Mouse (Mus musculus): ENCODE measurements around the gene Igsf6. TPM values are rescaled to one million over a fixed set of nuclear protein-coding genes. Genes with fewer than 3 reads are reported as not detected.

Gene Igsf6
- 8.4 and 10.2 TPM in 2 replicates for polyA plus RNA-seq (2014; fragmentation: Nextera tagmentation; extraction: Ambion mirVana)

- no peaks in the 10 kb centered on the region for H3K9me3 ChIP-seq (ENCODE audit: control insufficient read depth, low read length)
- no peak within 1 kb of the TSS; the same call in 1 of the 2 replicates for H3K27ac ChIP-seq (ENCODE audit: low read depth, low read length)
- H3K27me3 ChIP-seq (replicated peaks; ENCODE audit: control insufficient read depth, insufficient read depth, low read length), result no peaks in the 10 kb centered on the region
- ATAC-seq (replicated peaks; ENCODE audit: low FRiP score) (no peak), DNase-seq (ENCODE audit: low spot score) (no peak)
- peaks cover 18% of the 10 kb centered on the region for H3K36me3 ChIP-seq (ENCODE audit: control insufficient read depth, insufficient read depth, low read length)
- H3K4me3 ChIP-seq (ENCODE audit: low read depth, low read length), result no peak within 1 kb of the TSS
- 58% methylated on average over 11 of the region's 11 CpGs for WGBS
- no peak within 1 kb of the TSS for H3K4me2 ChIP-seq
- no peak within 1 kb of the TSS for H3K9ac ChIP-seq (ENCODE audit: low read depth, low read length)
- H3K4me1 ChIP-seq (replicated peaks; ENCODE audit: control insufficient read depth, insufficient read depth, low read length), result no peaks in the 10 kb centered on the region
Observed at GRCm38 (mm10) chr7:121074281-121074680, at the start of gene Igsf6. TSS of gene Igsf6 (minus strand) at chr7:121074572.

DNA sequence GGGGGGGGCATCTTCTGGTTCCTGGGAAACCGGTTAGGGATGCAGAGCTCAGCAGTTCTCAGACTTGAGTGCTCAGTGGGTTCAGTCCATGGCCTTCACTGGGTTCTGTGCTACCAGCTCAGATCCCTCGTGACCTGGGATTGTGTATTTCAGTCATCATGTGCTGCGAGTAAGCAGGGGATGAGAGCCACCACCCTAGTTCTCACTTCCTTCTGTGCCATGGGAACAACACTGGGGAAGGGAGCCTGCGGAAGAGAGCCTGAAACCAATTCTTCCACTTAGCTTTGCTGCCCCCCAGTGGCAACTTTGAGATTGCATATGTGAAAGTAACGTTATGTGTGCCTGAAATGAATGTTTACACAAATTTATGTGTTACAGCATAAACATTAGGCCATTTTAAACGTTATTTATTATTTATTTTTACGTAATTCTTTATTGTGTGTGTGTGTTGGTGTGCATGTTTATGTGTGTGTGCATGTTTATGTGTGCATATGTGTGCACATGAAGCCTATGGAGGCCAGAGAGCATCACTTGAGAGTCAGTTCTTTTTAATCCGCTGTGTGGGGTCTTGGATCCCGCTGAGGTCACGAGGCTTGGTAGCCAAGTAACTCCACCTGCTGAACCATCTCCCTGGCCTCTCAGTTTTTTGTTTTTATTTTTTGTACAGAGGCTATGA, 45.9 kb upstream of the Igsf6 start:
- Histone ChIP-seq H3K27me3 (replicated peaks; ENCODE audit: control insufficient read depth, insufficient read depth, low read length) (no peaks in the 10 kb centered on the region), H3K4me1 (replicated peaks; ENCODE audit: control insufficient read depth, insufficient read depth, low read length) (no peaks in the 10 kb centered on the region), H3K4me3 (ENCODE audit: low read depth, low read length) (no peak overlapping the region), H3K36me3 (ENCODE audit: control insufficient read depth, insufficient read depth, low read length) (no peaks in the 10 kb centered on the region), H3K9me3 (ENCODE audit: control insufficient read depth, low read length) (no peaks in the 10 kb centered on the region), H3K27ac (ENCODE audit: low read depth, low read length) (no peak overlapping the region), H3K9ac (ENCODE audit: low read depth, low read length) (no peak overlapping the region), H3K4me2 (no peak overlapping the region)
- 11% methylated on average over 10 of the region's 10 CpGs for WGBS
- DNase-seq (ENCODE audit: low spot score) (peak; percentile 67), ATAC-seq (replicated peaks; ENCODE audit: low FRiP score) (peak; percentile 43)

DNA sequence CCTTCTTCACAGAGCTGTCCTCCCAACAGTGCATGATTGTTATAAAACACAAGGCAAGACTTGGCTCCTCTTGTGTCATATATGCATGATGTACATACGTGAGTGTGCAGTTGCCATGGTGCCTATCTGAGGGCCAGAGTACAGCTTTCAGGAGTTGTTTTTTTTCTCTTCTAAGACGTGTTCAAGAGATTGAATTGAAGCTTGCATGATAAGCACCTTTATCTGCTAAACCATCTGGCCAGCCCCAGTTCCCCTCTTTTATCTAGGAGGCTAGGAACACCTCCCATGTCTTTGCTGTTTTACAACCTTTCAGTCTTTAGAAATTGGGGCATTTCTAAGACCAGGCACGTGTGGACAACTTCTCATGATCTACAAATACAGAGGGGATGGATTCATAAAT, 37.4 kb upstream of the Igsf6 start:
- Histone ChIP-seq H3K4me3 (ENCODE audit: low read depth, low read length) (no peak overlapping the region), H3K27me3 (replicated peaks; ENCODE audit: control insufficient read depth, insufficient read depth, low read length) (no peaks in the 10 kb centered on the region), H3K9me3 (ENCODE audit: control insufficient read depth, low read length) (no peaks in the 10 kb centered on the region), H3K27ac (ENCODE audit: low read depth, low read length) (no peak overlapping the region), H3K36me3 (ENCODE audit: control insufficient read depth, insufficient read depth, low read length) (no peaks in the 10 kb centered on the region), H3K4me1 (replicated peaks; ENCODE audit: control insufficient read depth, insufficient read depth, low read length) (no peaks in the 10 kb centered on the region), H3K9ac (ENCODE audit: low read depth, low read length) (no peak overlapping the region), H3K4me2 (no peak overlapping the region)
- ATAC-seq (replicated peaks; ENCODE audit: low FRiP score) (peak; percentile 61), DNase-seq (ENCODE audit: low spot score) (no peak)
- WGBS, result 39% methylated on average over 3 of the region's 3 CpGs

GRCm38 (mm10) chr7:121111321-121111720, 36.9 kb upstream of the Igsf6 start:
- no peak for ATAC-seq (replicated peaks; ENCODE audit: low FRiP score)
- no peak overlapping the region for H3K9ac ChIP-seq (ENCODE audit: low read depth, low read length)
- H3K27me3 ChIP-seq (replicated peaks; ENCODE audit: control insufficient read depth, insufficient read depth, low read length), result no peaks in the 10 kb centered on the region
- H3K4me1 ChIP-seq (replicated peaks; ENCODE audit: control insufficient read depth, insufficient read depth, low read length), result no peaks in the 10 kb centered on the region
- no peak overlapping the region for H3K4me2 ChIP-seq
- no peak overlapping the region for H3K27ac ChIP-seq (ENCODE audit: low read depth, low read length)
- no peak overlapping the region for H3K4me3 ChIP-seq (ENCODE audit: low read depth, low read length)
- DNase-seq (ENCODE audit: low spot score), result no peak
- WGBS, result 50% methylated on average over 3 of the region's 3 CpGs
- H3K9me3 ChIP-seq (ENCODE audit: control insufficient read depth, low read length), result no peaks in the 10 kb centered on the region
- H3K36me3 ChIP-seq (ENCODE audit: control insufficient read depth, insufficient read depth, low read length), result no peaks in the 10 kb centered on the region

- no peak for DNase-seq (ENCODE audit: low spot score)
- Histone ChIP-seq H3K9ac (ENCODE audit: low read depth, low read length) (no peak overlapping the region), H3K27ac (ENCODE audit: low read depth, low read length) (no peak overlapping the region), H3K36me3 (ENCODE audit: control insufficient read depth, insufficient read depth, low read length) (no peaks in the 10 kb centered on the region), H3K4me3 (ENCODE audit: low read depth, low read length) (no peak overlapping the region), H3K9me3 (ENCODE audit: control insufficient read depth, low read length) (no peaks in the 10 kb centered on the region), H3K27me3 (replicated peaks; ENCODE audit: control insufficient read depth, insufficient read depth, low read length) (no peaks in the 10 kb centered on the region), H3K4me1 (replicated peaks; ENCODE audit: control insufficient read depth, insufficient read depth, low read length) (no peaks in the 10 kb centered on the region), H3K4me2 (no peak overlapping the region)
- WGBS, result 80% methylated on average over 3 of the region's 3 CpGs
- no peak for ATAC-seq (replicated peaks; ENCODE audit: low FRiP score)
Observed at GRCm38 (mm10) chr7:121107851-121108250, 33.5 kb upstream of the Igsf6 start.

DNA sequence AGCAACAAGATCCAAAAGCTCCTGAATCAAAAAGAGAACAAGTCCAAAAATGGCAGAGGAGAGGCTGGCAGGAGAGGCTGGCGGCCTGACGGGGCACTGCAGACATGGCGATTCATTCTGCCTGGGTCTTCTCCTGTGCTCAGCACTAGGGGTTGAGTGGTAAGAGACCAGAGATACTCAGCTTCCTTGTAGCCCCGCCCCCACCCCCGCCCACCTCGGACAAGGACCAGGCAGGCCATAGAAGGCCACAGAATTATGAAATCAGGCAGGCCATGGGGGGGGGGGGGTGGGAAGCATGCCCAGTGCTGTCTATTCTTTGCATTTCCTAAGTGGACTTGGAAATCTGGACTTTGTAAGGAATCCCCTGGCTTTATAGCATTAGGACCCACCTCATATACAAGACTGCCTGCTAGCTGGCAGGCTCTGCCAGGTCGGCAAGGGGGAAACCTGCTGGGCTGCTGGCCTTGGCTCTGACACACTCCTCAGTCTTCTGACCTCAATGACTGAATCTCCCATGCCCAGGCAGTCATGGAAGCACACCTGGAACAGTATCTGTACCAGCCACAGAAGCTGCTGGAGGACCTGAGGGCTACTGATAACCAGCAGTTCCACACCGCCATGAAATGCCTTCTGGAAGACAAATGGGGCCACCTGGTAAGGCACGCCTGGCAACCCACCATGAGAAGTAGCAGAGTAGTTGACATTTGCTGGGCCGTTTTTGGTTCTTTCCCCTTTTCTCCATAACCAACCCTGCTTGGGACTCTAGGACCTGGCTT, 24.4 kb upstream of the Igsf6 start:
- H3K27ac ChIP-seq (ENCODE audit: low read depth, low read length), result no peak overlapping the region
- no peaks in the 10 kb centered on the region for H3K27me3 ChIP-seq (replicated peaks; ENCODE audit: control insufficient read depth, insufficient read depth, low read length)
- 60% methylated on average over 10 of the region's 10 CpGs for WGBS
- no peak for DNase-seq (ENCODE audit: low spot score)
- H3K9ac ChIP-seq (ENCODE audit: low read depth, low read length), result no peak overlapping the region
- H3K4me1 ChIP-seq (replicated peaks; ENCODE audit: control insufficient read depth, insufficient read depth, low read length), result no peaks in the 10 kb centered on the region; the same call in 1 of the 2 replicates
- no peaks in the 10 kb centered on the region for H3K9me3 ChIP-seq (ENCODE audit: control insufficient read depth, low read length)
- H3K36me3 ChIP-seq (ENCODE audit: control insufficient read depth, insufficient read depth, low read length), result no peaks in the 10 kb centered on the region
- H3K4me2 ChIP-seq, result no peak overlapping the region
- peak; percentile 78 for ATAC-seq (replicated peaks; ENCODE audit: low FRiP score)
- H3K4me3 ChIP-seq (ENCODE audit: low read depth, low read length), result no peak overlapping the region

GRCm38 (mm10) chr7:121093026-121093425, 18.7 kb upstream of the Igsf6 start:
- ATAC-seq (replicated peaks; ENCODE audit: low FRiP score) (no peak), DNase-seq (ENCODE audit: low spot score) (no peak)
- Histone ChIP-seq H3K36me3 (ENCODE audit: control insufficient read depth, insufficient read depth, low read length) (no peaks in the 10 kb centered on the region), H3K27me3 (replicated peaks; ENCODE audit: control insufficient read depth, insufficient read depth, low read length) (no peaks in the 10 kb centered on the region), H3K4me3 (ENCODE audit: low read depth, low read length) (no peak overlapping the region), H3K9ac (ENCODE audit: low read depth, low read length) (no peak overlapping the region), H3K9me3 (ENCODE audit: control insufficient read depth, low read length) (no peaks in the 10 kb centered on the region), H3K27ac (ENCODE audit: low read depth, low read length) (no peak overlapping the region), H3K4me2 (no peak overlapping the region), H3K4me1 (replicated peaks; ENCODE audit: control insufficient read depth, insufficient read depth, low read length) (no peaks in the 10 kb centered on the region)
- WGBS, result 72% methylated on average over 4 of the region's 4 CpGs

DNA sequence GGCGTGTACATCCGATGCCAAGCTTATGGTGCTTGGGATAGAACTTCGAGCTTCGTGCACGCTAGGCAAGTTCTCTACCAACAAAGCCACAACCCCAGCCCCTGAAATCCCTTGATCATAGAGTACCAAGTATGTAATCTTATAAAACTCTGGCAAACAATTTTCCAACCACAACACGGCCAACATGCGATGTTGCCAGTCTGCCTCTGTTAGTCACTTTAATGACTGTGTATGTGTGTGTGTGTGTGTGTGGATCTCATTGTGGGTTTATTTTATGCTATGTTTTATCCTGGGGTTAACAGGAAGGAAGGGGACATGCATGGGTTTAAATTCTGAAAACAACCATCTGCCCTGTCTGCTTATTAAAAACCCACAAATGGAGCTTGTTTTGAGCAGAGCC, 16.4 kb upstream of the Igsf6 start:
- DNase-seq (ENCODE audit: low spot score) (no peak), ATAC-seq (replicated peaks; ENCODE audit: low FRiP score) (no peak)
- Histone ChIP-seq H3K36me3 (ENCODE audit: control insufficient read depth, insufficient read depth, low read length) (no peaks in the 10 kb centered on the region), H3K4me1 (replicated peaks; ENCODE audit: control insufficient read depth, insufficient read depth, low read length) (no peaks in the 10 kb centered on the region), H3K4me3 (ENCODE audit: low read depth, low read length) (no peak overlapping the region), H3K9ac (ENCODE audit: low read depth, low read length) (no peak overlapping the region), H3K4me2 (no peak overlapping the region), H3K27ac (ENCODE audit: low read depth, low read length) (no peak overlapping the region), H3K27me3 (replicated peaks; ENCODE audit: control insufficient read depth, insufficient read depth, low read length) (no peaks in the 10 kb centered on the region), H3K9me3 (ENCODE audit: control insufficient read depth, low read length) (no peaks in the 10 kb centered on the region)
- 81% methylated on average over 7 of the region's 7 CpGs for WGBS

DNA sequence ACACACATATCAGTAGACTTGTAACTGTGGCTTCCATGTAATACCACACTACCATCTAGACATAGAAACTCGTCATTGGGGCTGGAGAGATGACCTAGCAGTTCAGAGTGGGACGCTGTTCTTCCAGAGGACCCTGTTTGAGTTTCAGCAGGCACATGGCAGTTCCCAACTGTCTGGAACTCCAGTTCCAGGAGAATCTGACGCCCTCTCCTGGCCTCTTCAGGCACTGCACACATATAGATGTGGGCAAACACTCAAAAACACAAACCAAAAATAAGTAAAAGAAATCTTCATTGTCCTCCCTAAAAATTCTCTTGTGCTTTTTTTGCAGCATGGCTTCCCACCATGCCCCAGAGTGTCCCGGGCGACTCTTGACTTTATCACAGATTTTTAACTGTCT, 14.4 kb upstream of the Igsf6 start:
- Histone ChIP-seq H3K4me1 (replicated peaks; ENCODE audit: control insufficient read depth, insufficient read depth, low read length) (no peaks in the 10 kb centered on the region), H3K9me3 (ENCODE audit: control insufficient read depth, low read length) (no peaks in the 10 kb centered on the region), H3K36me3 (ENCODE audit: control insufficient read depth, insufficient read depth, low read length) (no peaks in the 10 kb centered on the region), H3K4me3 (ENCODE audit: low read depth, low read length) (no peak overlapping the region), H3K4me2 (no peak overlapping the region), H3K9ac (ENCODE audit: low read depth, low read length) (no peak overlapping the region), H3K27ac (ENCODE audit: low read depth, low read length) (no peak overlapping the region), H3K27me3 (replicated peaks; ENCODE audit: control insufficient read depth, insufficient read depth, low read length) (no peaks in the 10 kb centered on the region)
- no peak for ATAC-seq (replicated peaks; ENCODE audit: low FRiP score)
- DNase-seq (ENCODE audit: low spot score), result no peak
- WGBS, result 65% methylated on average over 5 of the region's 5 CpGs
